Mouse (Mus musculus): ENCODE data around the gene Cdk2ap1.

DNA sequence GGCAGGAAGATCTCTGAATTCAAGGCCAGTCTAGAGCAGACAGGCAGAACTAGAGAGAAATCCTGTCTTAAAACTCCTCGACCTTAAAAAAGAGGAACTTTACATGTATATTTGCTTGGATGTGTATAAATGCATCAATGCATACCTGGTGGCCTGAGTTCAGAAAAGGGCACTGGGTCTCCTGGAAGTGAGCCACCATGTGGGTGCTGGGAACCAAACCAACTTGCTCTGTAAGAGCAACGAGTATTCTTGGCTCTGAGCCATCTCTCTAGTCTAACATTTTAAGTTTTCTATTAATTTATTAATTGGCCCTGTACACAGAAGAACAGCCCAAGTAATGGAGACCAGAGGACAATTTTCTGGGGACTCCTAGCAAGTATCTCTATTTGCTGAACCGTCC lies 3.8 kb upstream of the Cdk2ap1 start:
- TF ChIP-seq CTCF (IDR thresholded peaks at IDR 0.05; ENCODE audit: low read depth) (no peak), EP300 (IDR thresholded peaks at IDR 0.05; ENCODE audit: low read depth) (no peak)

Measured in heart, postnatal 0 days (tissue).